Mouse (Mus musculus): ENCODE measurements around the gene Zfp953. TPM values are rescaled to one million over a fixed set of nuclear protein-coding genes. Genes with fewer than 3 reads are reported as not detected.

Gene Zfp953
- total RNA-seq (2023): 9.0 TPM

GRCm38 (mm10) chr13:67360131-67360744, at the start of gene Zfp953, which contains the start of gene Gm28044:
TSS of gene Zfp953 (minus strand) at chr13:67360605.
TSS of gene Gm28044 (minus strand) at chr13:67360536.

DNA sequence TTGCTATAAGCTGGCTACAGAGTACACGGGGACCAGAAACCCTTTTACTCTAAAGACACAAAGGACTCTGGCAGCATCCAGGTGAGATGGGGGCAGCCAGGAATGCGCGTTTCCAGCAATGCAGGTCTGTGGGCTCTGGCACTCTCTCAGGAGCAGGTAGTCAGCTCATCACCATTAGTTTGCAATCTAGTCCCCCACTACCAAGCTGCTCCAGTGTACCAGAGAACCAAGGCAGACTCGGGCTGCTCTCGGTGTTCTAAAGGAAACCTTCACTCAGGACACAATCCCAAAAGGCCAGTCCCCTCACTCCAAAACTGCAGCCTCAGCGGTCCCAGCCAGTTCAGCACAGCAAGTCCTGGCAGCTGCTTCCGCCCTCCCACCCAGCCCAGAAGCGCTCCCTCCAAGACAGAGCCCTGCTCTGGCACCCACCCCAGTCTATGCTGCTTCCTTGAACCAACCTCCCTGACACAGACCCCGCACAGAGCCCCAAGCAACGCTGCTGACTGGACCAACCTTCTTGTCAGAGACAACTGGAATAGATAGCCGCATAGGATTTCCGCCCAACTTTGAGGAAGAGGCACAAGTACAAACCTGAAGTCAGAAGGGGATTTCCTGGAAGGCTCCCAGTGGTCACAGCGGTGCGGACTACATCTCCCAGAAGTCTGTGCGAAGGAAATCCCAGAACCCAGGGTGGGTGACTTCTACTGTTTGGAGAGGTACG, 38.9 kb upstream of the Zfp953 start, which contains the start of gene Zfp429:
Zfp429 (minus strand) TSS at position 637 of the 721 bp plus-strand sequence.

GRCm38 (mm10) chr13:67375050-67375911, 14.9 kb upstream of the Zfp953 start, which contains the start of the genes Gm28041 and Zfp456:
TSS of gene Gm28041 (minus strand) at chr13:67375733.
TSS of gene Zfp456 (minus strand) at chr13:67375810.

GRCm38 (mm10) chr13:67332019-67332724, 28.2 kb downstream of the Zfp953 start, which contains the start of gene Zfp595:
TSS of gene Zfp595 (minus strand) at chr13:67332570.

GRCm38 (mm10) chr13:67305822-67306672, 54.4 kb downstream of the Zfp953 start, which contains the start of gene Zfp457:
TSS of gene Zfp457 (minus strand) at chr13:67306485.

Other genes starting within 250 kb of the Zfp953 start
- gene Rslcan18, start 244.3 kb downstream of the Zfp953 start, total RNA-seq (2023): not detected
- gene Zfp759, start 238.9 kb downstream of the Zfp953 start, total RNA-seq (2023): 3.9 TPM
- 8.6 TPM for gene Rsl1, start 187.4 kb downstream of the Zfp953 start, total RNA-seq (2023)
- 1.3 TPM for gene Zfp455, start 166.1 kb downstream of the Zfp953 start, total RNA-seq (2023)
- gene Zfp458, start 82.1 kb downstream of the Zfp953 start, total RNA-seq (2023): 2.2 TPM
- 1.4 TPM for gene Zfp457, start 54.1 kb downstream of the Zfp953 start, total RNA-seq (2023)
- gene Zfp595, start 28.0 kb downstream of the Zfp953 start, total RNA-seq (2023): 12.2 TPM
- not detected for gene Gm28044, start 69 bp downstream of the Zfp953 start, total RNA-seq (2023)
- gene Gm28041, start 15.1 kb upstream of the Zfp953 start, total RNA-seq (2023): 3.4 TPM
- gene Zfp456, start 15.2 kb upstream of the Zfp953 start, total RNA-seq (2023): 7.4 TPM
- 19.0 TPM for gene Zfp429, start 39.2 kb upstream of the Zfp953 start, total RNA-seq (2023)
- 3.3 TPM for gene Zfp459, start 60.8 kb upstream of the Zfp953 start, total RNA-seq (2023)
- gene Zfp874a, start 91.0 kb upstream of the Zfp953 start, total RNA-seq (2023): 14.4 TPM
- 25.2 TPM for gene Zfp874b, start 123.7 kb upstream of the Zfp953 start, total RNA-seq (2023)
- 13.9 TPM for gene Zfp58, start 139.9 kb upstream of the Zfp953 start, total RNA-seq (2023)
- not detected for gene Gm26965, start 165.5 kb upstream of the Zfp953 start, total RNA-seq (2023)
- 21.2 TPM for gene Zfp87, start 165.6 kb upstream of the Zfp953 start, total RNA-seq (2023)
- 12.6 TPM for gene Zfp748, start 193.2 kb upstream of the Zfp953 start, total RNA-seq (2023)
- 19.2 TPM for gene Zfp729b, start 249.1 kb upstream of the Zfp953 start, total RNA-seq (2023)